13 mouse cellular contexts compared by ENCODE assay signal in genomic region chr4:27887262-27887954, GRCm38 (mm10).
"Had no signal": no experiment of that assay in that cellular context is flagged by ENCODE, and none has a peak within 500 bp of the region (broad histone marks: within the 10 kb centered on the region; RNA-seq: fewer than 3 reads in every experiment).

No protein-coding gene starts in this region.

- H3K9ac ChIP-seq: limb, embryonic 13.5 days; liver, embryonic 14.5 days; midbrain, embryonic 15.5 days had no signal

- H3K36me3 ChIP-seq: limb, embryonic 13.5 days; midbrain, embryonic 15.5 days had no signal

- H3K4me2 ChIP-seq: limb, embryonic 13.5 days; midbrain, embryonic 11.5 days; midbrain, embryonic 15.5 days had no signal

- H3K4me1 ChIP-seq: limb, embryonic 13.5 days; midbrain, embryonic 15.5 days had no signal

- H3K9me3 ChIP-seq: limb, embryonic 13.5 days; midbrain, embryonic 15.5 days had no signal

- H3K27me3 ChIP-seq: limb, embryonic 13.5 days; midbrain, embryonic 15.5 days had no signal

- ATAC-seq: lung, postnatal 0 days; midbrain, embryonic 15.5 days had no signal

- DNase-seq: kidney, adult 18-20 months; kidney, postnatal 10 days; layer of hippocampus, adult 9-11 months; left cerebral cortex, postnatal 4 days; lung, adult 18-20 months; lung, postnatal 4 days; right cerebral cortex, postnatal 25 days had no signal

- H3K4me3 ChIP-seq: limb, embryonic 13.5 days; midbrain, embryonic 15.5 days had no signal

- H3K27ac ChIP-seq: limb, embryonic 13.5 days; liver, embryonic 14.5 days; midbrain, embryonic 15.5 days; stomach, postnatal 0 days had no signal
